Mouse (Mus musculus): ENCODE measurements around the gene Csnk1d.

DNA sequence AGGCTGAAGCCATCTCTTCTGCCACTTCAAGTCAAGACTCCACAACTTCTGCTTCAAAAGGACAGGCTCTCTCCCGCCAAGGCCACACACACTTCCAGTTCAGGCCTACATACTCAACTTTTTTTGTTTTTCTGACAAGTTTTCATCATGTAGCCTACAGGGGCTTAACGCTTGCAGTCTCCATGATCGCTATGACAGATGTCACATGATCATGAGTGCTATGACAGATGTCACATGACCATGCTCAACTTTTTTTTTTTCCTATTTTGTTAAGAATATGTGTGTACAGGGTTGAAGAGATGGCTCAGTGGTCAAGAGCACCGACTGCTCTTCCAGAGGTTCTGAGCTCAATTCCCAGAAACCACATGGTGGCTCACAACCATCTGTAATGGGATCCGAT, 73.4 kb downstream of the Csnk1d start:
- TF ChIP-seq POLR2A (IDR thresholded peaks at IDR 0.05; ENCODE audit: low read depth, low read length), result no peak
- TF ChIP-seq CTCF (IDR thresholded peaks at IDR 0.05; ENCODE audit: extremely low read depth, insufficient read depth, insufficient read length, insufficient replicate concordance), result no peak

Measured in spleen, adult 2 months (tissue).